Mouse (Mus musculus) olfactory bulb, adult 2 months (tissue): ENCODE measurements around the gene Naa35.

Experiments used
- CTCF ChIP-seq: fragments of 200-500 bp; IDR thresholded peaks from 2 replicates; pipeline ENCODE4 v1.5.1; 2012; ENCODE audit warnings: low read depth, mild to moderate bottlenecking, low read length, moderate library complexity; ENCODE audit not compliant: insufficient read depth
- POLR2A ChIP-seq: fragments of 200-500 bp; IDR thresholded peaks from 2 replicates; pipeline ENCODE4 v1.6.1; 2012; ENCODE audit warnings: mild to moderate bottlenecking, low read depth, low read length, moderate library complexity; ENCODE audit not compliant: insufficient read depth

DNA sequence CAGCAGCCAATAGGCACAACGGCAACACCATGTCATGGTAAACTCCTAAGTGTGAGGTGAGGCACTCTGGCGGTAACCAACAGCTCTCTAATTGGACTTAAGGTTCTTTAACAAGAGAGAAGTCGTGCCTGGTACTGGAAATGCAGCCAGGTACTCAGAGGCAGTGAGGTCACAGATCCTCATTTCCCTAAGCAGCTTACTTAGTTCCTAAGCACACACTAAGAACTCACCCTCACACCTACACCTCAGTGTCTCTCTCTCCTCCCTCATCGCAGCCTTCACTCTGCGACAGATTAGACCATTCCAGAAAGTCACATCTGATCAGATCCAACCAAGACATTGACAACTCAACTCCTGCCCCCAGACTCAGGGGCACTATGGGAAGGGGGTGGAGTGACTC, 45.0 kb upstream of the Naa35 start:
- no peak for TF ChIP-seq POLR2A
- no peak for TF ChIP-seq CTCF
